Mouse (Mus musculus) limb, embryonic 10.5 days (tissue): ENCODE results near the gene H2-T22. TPM values are rescaled to one million over a fixed set of nuclear protein-coding genes. Genes with fewer than 3 reads are reported as not detected.
"Not testable (repeated sequence)": the region's sequence is repeated elsewhere in the genome, so short reads cannot be mapped to it uniquely, and the experiment has no call there.

ENCODE experiments used
- DNase-seq: peaks from one replicate; pipeline ENCODE4 v3.0.0-alpha.2; 2017; ENCODE audit warnings: low spot score
- H3K27ac ChIP-seq: fragments of 300-500 bp; sonication (generic); 2 replicates; pipeline ENCODE4 v1.5.1; 2016; ENCODE audit warnings: mild to moderate bottlenecking
- H3K27me3 ChIP-seq: fragments of 300-500 bp; sonication (generic); 2 replicates; pipeline ENCODE4 v1.6.1; 2016; ENCODE audit warnings: low read depth, mild to moderate bottlenecking; ENCODE audit not compliant: poor library complexity, severe bottlenecking
- H3K36me3 ChIP-seq: fragments of 300-500 bp; sonication (generic); 2 replicates; pipeline ENCODE4 v1.6.1; 2016; ENCODE audit warnings: mild to moderate bottlenecking, moderate library complexity
- H3K4me1 ChIP-seq: fragments of 300-500 bp; sonication (generic); 2 replicates; pipeline ENCODE4 v1.6.1; 2016
- H3K4me3 ChIP-seq: fragments of 300-500 bp; sonication (generic); 2 replicates; pipeline ENCODE4 v1.5.1; 2016; ENCODE audit warnings: mild to moderate bottlenecking, moderate library complexity
- H3K9me3 ChIP-seq: fragments of 300-500 bp; sonication (generic); replicated peaks from 2 replicates; pipeline ENCODE4 v1.6.1; 2016; ENCODE audit warnings: mild to moderate bottlenecking
- WGBS: fragments of 180-500 bp; shearing (Covaris S2); methylation state at CpG from one replicate; pipeline ENCODE4 v1.1.7; 2016; 5-methylcytosine and 5-hydroxymethylcytosine counted together
- polyA plus RNA-seq: library from polyadenylated mRNA; unstranded; fragments of >200 nt; fragmentation: Nextera tagmentation; extraction: Ambion mirVana; gene quantifications from 2 replicates; pipeline ENCODE4 v1.2.1, GENCODE M21; 2016

Gene H2-T22
- 5.6 and 9.7 TPM in 2 replicates for polyA plus RNA-seq

DNA sequence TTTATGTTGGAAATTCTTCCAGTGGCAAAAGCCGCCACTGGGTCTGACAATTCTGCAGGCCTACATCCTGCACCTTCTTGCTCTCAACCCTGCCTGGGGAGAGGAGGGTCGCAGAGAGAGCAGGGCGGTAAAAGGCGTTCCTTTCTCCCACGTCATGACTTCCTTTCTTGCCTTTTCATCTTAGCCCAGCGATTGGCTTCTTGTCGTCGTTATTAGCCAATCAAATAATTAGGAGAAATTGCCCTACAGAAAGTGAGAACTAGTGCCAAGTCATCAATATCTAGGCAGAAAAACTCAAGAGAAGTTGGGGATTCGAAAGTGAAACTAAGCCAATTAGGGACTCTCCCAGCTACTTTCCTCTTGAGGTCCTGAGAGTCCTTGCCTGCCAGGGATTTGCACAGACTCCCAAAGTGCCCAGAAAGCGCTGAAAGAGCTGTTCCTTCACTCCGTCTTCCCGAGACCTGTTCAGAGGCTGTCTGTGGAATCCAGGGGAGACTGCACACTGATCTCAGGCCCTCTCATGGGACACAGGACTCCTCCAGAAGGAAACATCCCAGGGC lies at the start of gene H2-T22, which contains the start of gene Gm6034:
H2-T22 (minus strand) TSS at position 138 of the 560 bp plus-strand sequence.
Gm6034 (plus strand) TSS at position 352 of the 560 bp plus-strand sequence.
- peak; percentile 58 for DNase-seq
- peak within 1 kb of the TSS; percentile 48 for H3K4me3 ChIP-seq
- not testable (repeated sequence) for H3K9me3 ChIP-seq, H3K27ac ChIP-seq, H3K4me1 ChIP-seq, H3K36me3 ChIP-seq
- 2% methylated on average over 12 of the region's 12 CpGs for WGBS
- peaks cover 28% of the 10 kb centered on the region for H3K27me3 ChIP-seq

GRCm38 (mm10) chr17:36091933-36092332 lies 49.4 kb upstream of the H2-T22 start:
- not testable (repeated sequence) for H3K27ac ChIP-seq, H3K4me3 ChIP-seq, H3K4me1 ChIP-seq, H3K9me3 ChIP-seq, H3K36me3 ChIP-seq, DNase-seq, H3K27me3 ChIP-seq
- WGBS = no CpG with 5 or more reads among the region's 2 CpGs

- not testable (repeated sequence) for H3K27ac ChIP-seq, H3K9me3 ChIP-seq, H3K36me3 ChIP-seq, H3K4me3 ChIP-seq, DNase-seq
- Histone ChIP-seq H3K27me3 (peaks cover 45% of the 10 kb centered on the region), H3K4me1 (peaks cover 13% of the 10 kb centered on the region)
- 90% methylated on average over 1 of the region's 1 CpGs for WGBS
Observed at GRCm38 (mm10) chr17:36085976-36086375, 43.4 kb upstream of the H2-T22 start.

DNA sequence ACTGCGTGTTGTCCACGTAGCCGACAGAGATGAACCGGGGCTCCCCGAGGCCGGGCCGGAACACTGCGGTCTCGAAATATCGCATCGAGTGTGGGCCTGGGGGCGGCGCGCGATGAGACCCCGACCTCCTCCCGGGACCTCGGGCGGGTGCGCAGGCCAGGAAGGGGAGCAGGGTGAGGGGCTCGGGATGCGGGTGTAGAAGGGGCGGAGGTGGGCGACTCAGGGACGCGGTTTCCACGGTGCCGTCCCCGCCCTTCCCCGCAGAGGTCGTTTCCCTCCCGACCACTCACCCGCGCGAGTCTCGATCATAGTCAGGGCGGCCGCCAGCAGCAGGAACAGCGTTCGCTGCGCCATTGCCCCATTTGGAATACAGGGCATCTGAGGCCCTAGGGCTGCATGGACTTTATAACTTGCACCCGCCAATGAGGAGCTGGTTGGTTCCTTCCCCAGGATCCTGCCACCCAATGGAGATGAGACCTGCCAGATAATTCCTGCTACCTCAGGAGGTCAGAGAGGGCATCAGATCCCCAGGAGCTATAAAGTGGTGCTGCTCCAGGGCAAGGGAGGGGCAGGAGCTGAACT lies 41.4 kb upstream of the H2-T22 start:
- peaks cover 45% of the 10 kb centered on the region for H3K27me3 ChIP-seq

GRCm38 (mm10) chr17:36083266-36083869 lies 40.8 kb upstream of the H2-T22 start:
- Histone ChIP-seq H3K4me3 (peak overlapping the region; percentile 62), H3K36me3 (no peaks in the 10 kb centered on the region), H3K27ac (peak overlapping the region; percentile 78), H3K27me3 (peaks cover 45% of the 10 kb centered on the region), H3K4me1 (peaks cover 13% of the 10 kb centered on the region), H3K9me3 (no peaks in the 10 kb centered on the region)
- DNase-seq = peak; percentile 76
- 1% methylated on average over 46 of the region's 46 CpGs for WGBS

More for the DNA sequence above, 41.4 kb upstream of the H2-T22 start:
- H3K36me3 ChIP-seq = no peaks in the 10 kb centered on the region
- peaks cover 13% of the 10 kb centered on the region for H3K4me1 ChIP-seq
- peak overlapping the region; percentile 62 for H3K4me3 ChIP-seq
- DNase-seq = no peak
- peak overlapping the region; percentile 78 for H3K27ac ChIP-seq
- H3K9me3 ChIP-seq = no peaks in the 10 kb centered on the region
- WGBS = under 1% methylated on average over 42 of the region's 42 CpGs

DNA sequence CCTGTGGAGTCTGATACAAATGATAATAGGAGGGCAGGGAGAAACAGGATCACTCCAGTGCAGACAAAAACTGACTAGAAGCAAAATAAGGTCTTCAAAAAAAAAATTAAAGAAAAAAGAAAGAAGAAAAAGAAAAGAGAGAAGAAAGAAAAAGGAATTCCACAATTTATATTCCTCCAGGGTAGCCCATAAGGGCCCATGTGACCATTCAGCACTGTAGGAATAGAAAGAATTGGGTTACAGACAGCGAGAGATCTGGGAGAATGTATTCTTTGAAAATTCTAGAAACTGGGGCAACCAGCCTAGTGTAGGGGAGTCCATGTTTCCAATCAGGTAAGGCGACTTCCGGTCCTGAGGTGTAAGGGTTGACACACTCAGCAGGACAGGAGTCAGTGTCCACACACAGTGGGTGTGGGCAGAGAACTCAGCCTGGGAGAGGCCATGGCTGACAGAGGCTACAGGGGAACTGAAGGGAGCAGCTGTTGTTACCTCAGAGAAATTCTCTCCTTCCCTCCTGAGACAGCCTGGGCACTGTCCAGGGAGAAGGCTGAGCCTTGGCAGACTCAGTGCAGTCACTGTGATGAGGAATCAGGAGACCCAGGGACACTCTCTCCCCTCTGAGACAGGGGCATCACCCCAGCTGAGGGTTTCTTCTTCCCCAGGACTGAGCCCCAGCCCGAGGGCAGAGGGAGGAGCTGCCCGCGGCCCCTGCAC lies 40.1 kb upstream of the H2-T22 start:
- Histone ChIP-seq H3K4me3 (peak overlapping the region; percentile 62), H3K4me1 (peaks cover 13% of the 10 kb centered on the region), H3K27me3 (peaks cover 45% of the 10 kb centered on the region)
- H3K36me3 ChIP-seq, H3K27ac ChIP-seq, H3K9me3 ChIP-seq: not testable (repeated sequence)
- peak; percentile 12 for DNase-seq
- WGBS = 28% methylated on average over 6 of the region's 6 CpGs

DNA sequence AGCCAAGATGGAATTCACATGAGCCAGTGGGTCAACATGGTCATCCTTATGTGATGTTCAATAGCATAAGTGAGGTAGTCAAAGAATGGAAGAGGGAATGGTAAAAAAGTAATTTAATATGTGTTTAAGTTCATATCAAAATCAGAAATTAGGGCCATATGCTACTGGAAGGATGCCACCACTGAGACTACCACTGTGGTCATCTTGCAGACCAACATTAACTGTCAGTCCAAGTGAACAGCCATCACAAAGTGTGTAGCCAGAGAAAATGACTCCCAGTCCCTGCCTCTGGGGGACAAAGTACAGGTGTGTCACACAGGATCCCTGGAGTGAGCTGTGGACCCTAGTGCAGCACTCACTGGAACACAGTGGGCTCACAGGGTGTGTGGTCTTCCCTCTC lies 39.4 kb upstream of the H2-T22 start:
- DNase-seq = peak; percentile 12
- Histone ChIP-seq H3K4me1 (peaks cover 13% of the 10 kb centered on the region), H3K27me3 (peaks cover 45% of the 10 kb centered on the region)
- H3K36me3 ChIP-seq, H3K4me3 ChIP-seq, H3K9me3 ChIP-seq, H3K27ac ChIP-seq: not testable (repeated sequence)

GRCm38 (mm10) chr17:36060829-36061228 lies 18.3 kb upstream of the H2-T22 start:
- H3K4me3 ChIP-seq = no peak overlapping the region
- WGBS = 25% methylated on average over 2 of the region's 2 CpGs

DNA sequence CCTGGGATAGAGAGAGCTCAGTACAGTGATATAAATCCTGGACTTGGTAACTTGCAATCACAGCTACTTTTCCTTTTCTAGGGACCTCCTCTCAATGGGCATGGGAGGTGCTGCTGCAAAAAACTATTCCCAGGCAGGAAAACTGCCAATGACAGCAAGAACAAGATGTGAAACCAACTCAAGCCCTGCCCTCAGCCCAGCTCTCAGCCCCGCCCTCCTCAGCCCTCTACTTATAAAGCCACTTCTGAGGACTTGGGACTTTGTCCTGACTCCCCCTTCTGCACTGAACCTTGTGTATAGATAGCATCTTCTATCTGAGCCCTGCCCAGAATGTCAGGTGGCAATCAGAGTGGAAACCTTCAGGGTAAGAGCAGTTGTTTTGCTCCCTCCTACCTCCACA lies 15.8 kb upstream of the H2-T22 start, which contains the start of gene Gm11127:
Gm11127 (minus strand) TSS at position 10 of the 400 bp plus-strand sequence.
- H3K4me3 ChIP-seq, H3K27me3 ChIP-seq, H3K27ac ChIP-seq, DNase-seq, H3K4me1 ChIP-seq, H3K9me3 ChIP-seq, H3K36me3 ChIP-seq: not testable (repeated sequence)
- 84% methylated on average over 1 of the region's 1 CpGs for WGBS

More at GRCm38 (mm10) chr17:36060829-36061228, 18.3 kb upstream of the H2-T22 start:
- Histone ChIP-seq H3K9me3 (no peaks in the 10 kb centered on the region), H3K27ac (no peak overlapping the region), H3K27me3 (no peaks in the 10 kb centered on the region), H3K4me1 (no peaks in the 10 kb centered on the region), H3K36me3 (no peaks in the 10 kb centered on the region)
- DNase-seq = peak; percentile 71

DNA sequence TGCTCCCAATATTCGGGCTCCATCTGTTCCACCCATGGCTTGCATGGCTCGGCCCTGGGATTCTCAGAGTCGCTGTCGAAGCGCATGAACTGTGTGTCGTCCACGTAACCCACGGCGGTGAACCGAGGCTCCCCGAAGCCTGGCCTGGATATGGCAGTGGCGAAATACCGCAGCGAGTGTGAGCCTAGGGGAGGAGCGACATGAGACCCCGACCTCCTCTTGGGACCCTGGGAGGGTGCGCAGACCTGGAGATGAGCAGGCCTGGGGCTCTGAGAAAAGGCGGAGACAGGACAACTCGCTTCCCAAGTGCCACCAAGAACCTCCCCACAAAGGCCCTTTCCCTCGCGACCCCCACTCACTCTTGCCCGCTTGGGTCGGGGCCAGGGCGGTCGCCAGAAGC lies 15.4 kb upstream of the H2-T22 start:
- not testable (repeated sequence) for H3K4me3 ChIP-seq, H3K9me3 ChIP-seq, H3K4me1 ChIP-seq, H3K36me3 ChIP-seq, H3K27me3 ChIP-seq, DNase-seq, H3K27ac ChIP-seq
- 91% methylated on average over 25 of the region's 25 CpGs for WGBS

DNA sequence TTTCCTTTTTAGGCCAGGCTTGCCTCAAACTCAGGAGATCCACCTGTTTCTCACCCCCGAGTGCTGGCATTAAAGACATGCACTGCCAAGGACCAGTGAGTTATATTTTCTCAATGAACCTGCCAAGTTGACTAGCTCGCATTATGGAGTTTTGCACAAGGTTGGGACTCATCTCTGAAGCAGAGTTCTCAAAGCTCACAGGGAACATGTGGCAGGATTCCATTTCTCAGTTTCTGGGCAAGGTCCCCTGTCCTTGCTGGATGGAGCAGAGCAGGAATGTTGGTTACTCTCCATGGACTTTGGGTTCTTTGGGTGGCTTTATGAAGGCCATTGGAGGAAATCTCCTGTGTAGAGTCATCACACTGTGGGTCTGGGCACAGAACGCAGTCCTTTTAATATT lies 739 bp upstream of the H2-T22 start:
- Histone ChIP-seq H3K27ac (no peak overlapping the region), H3K27me3 (peaks cover 28% of the 10 kb centered on the region), H3K9me3 (no peaks in the 10 kb centered on the region), H3K4me3 (peak overlapping the region; percentile 48; the same call in 1 of the 2 replicates), H3K36me3 (no peaks in the 10 kb centered on the region), H3K4me1 (0 out of 2 replicates have a peak, but pooled peaks cover 6% of the 10 kb centered on the region)
- WGBS = 88% methylated on average over 3 of the region's 3 CpGs
- no peak for DNase-seq

DNA sequence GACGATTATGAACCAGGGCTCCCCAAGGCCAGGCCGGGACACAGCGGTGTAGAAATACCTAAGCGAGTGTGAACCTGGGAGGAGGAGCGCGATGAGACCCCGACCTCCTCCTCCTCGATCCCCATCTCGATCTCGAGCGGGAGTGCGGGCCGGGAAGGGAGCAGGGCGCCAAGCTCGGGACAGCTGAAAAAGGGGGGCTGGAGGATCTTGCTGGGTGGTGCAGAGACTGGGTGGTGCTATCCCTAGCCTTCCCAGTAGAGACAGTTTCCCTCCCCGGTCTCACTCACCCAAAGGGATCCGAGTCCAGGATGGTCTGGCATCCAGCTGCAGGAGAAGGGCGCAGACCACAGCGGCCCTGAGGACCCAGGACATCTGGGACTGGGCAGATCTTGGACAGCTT lies 492 bp downstream of the H2-T22 start:
- not testable (repeated sequence) for H3K4me1 ChIP-seq, H3K27ac ChIP-seq, H3K36me3 ChIP-seq, DNase-seq, H3K9me3 ChIP-seq
- Histone ChIP-seq H3K4me3 (peak overlapping the region; percentile 48), H3K27me3 (peaks cover 28% of the 10 kb centered on the region)
- WGBS = 2% methylated on average over 19 of the region's 19 CpGs

- H3K27ac ChIP-seq, H3K4me1 ChIP-seq, H3K4me3 ChIP-seq, H3K9me3 ChIP-seq, DNase-seq, H3K36me3 ChIP-seq: not testable (repeated sequence)
- H3K27me3 ChIP-seq = peaks cover 28% of the 10 kb centered on the region
- WGBS = 82% methylated on average over 2 of the region's 2 CpGs
Observed at GRCm38 (mm10) chr17:36040604-36041003, 1.9 kb downstream of the H2-T22 start.
